Mouse (Mus musculus): ENCODE measurements around the gene Myo6.
"Not testable (repeated sequence)": the region's sequence is repeated elsewhere in the genome, so short reads cannot be mapped to it uniquely, and the experiment has no call there.

Myo6 gene

DNA sequence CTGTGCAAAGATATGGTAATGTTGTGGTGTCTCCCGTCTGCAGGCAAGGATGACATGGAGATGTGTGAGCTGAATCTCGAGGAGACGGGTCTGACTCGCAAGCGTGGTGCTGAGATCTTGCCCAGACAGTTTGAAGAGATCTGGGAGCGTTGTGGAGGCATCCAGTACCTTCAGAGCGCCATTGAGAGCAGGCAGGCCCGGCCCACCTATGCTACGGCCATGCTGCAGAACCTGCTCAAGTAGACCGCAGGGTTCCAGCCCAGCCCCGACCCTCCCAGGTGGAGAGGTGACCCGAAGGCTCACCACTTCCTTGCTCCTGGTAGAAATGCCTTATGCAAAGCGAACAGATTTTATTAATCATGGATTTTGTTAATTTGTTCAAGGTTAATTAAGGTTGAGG lies 142.8 kb downstream of the Myo6 start:
- DNase-seq = no peak

DNA sequence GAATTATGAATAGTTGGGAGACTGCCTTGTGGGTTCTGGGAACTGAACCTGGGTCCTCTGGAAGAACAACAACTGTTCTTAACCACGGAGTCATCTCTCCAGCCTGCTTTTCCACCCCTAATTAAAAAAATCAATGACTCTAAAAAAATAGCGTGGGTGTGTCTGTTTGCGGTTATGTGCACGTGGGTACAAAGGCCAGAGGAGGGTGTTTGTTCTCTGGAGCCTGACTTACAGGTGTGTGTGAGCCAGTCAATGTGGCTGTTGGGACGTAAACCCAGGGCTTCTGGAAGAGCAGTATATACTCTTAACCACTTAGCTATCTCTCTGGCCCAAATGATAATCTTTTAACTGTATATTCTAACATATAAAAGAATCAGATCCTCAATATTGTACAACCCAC lies 148.8 kb downstream of the Myo6 start:
- DNase-seq = no peak

DNA sequence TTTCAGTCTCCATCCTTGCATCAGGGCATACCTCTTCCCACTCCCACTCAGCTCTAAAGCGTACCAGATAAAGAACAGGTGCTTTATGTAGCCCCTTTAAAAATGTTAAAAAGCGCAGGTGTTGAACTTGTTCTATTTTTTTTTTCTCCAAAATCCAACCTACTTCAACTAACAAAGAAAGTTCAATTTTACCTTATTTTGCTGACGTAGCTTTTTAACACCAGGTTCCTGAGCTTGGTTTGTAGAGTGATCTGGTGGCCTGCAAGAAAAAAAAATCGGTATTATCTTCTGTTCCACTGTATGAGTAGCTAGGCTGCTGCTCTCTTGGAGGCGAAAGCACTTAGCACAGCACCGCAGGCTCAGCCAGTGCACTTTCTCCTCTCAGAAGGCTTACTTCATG lies 151.1 kb downstream of the Myo6 start:
- no peak for DNase-seq

DNA sequence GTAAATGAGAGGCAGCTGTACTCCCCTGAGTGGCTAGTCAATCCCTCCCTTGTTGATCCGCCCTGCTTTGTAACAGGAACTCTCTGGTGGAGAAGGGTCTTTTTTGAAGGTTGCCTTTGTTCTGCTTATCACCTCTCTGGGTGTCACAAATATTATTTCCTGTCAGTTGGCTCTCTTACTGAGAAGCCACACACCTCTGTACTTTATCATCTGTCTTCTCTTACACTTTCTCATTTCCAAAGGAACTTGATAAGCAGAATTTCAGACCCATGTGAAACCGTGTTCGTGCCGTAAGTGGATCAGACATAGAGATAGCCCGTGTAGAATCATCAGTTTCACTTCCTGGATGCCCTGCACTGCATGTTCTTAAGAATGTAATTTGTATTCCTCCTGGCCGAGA lies 153.2 kb downstream of the Myo6 start:
- DNase-seq = no peak

DNA sequence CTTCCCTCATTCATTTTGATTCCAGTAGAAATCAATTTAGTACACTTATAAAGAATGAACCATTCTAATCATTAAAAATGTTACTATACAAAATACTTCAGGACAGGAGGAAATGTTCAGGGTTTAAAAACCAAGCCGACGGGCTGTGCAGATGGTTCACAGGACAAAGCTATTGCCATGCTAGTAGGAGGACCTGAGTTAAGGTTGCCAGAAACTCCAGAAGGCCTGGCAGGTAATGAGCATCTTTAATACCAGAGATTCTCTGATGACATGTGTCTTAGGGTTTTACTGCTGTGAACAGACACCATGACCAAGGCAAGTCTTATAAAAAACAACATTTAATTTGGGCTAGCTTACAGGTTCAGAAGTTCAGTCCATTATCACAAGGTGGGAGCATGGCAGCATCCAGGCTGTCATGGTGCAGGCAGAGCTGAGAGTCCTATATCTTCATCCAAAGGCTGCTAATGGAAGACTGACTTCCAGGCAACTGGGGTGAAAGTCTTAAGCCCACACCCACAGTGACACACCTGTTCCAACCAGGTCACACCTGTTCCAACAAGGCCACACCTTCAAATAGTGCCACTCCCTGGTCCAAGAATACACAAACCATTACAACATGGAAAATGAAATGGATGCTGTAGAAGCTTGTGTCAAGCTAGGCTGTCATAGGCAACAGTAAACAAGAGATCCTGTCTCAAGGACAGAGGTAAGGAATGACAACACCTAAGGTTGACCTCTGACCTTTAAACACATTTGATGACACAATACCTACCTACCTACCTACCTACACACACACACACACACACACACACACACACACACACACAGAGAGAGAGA lies 156.4 kb downstream of the Myo6 start:
- DNase-seq = not testable (repeated sequence)

DNA sequence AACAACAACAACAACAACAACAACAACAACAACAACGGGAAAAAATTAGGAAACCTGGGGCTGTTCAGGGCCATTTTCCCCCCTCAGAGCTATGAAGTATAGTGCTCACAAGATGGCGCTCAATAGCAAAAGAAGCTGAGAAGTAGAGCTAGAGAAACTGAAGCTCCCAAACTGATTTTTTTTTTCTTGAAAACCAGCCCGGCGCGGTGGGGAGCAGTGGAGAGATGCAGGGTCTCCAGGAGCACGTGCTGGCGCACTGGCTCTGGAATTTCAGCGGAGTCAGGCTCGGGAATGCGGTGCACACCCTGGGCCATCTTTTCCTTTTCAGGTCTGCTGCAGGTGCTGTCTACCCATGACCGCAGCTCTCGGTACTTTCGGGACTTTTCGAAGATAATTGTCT lies 167.3 kb downstream of the Myo6 start:
- peak; percentile 45 for DNase-seq

DNA sequence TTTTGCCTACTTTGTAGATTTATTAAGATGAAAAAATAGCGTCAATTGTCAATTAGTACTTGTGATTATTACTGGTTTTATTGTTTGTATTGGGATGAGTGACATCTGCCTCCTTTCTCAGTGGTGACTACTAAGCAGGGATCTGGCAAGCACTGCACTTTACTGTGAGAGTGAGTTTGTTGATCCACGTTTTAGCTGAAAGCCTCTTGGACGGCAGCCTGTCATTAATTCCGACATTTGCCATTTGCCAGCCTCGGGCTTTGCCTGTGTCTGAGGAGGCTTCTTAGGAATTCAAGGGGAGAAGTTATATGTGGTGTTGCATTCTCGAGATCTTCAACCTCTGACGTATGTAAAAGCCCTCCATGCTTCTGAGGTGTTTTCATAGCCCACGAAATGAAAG lies 168.6 kb downstream of the Myo6 start:
- DNase-seq = no peak

DNA sequence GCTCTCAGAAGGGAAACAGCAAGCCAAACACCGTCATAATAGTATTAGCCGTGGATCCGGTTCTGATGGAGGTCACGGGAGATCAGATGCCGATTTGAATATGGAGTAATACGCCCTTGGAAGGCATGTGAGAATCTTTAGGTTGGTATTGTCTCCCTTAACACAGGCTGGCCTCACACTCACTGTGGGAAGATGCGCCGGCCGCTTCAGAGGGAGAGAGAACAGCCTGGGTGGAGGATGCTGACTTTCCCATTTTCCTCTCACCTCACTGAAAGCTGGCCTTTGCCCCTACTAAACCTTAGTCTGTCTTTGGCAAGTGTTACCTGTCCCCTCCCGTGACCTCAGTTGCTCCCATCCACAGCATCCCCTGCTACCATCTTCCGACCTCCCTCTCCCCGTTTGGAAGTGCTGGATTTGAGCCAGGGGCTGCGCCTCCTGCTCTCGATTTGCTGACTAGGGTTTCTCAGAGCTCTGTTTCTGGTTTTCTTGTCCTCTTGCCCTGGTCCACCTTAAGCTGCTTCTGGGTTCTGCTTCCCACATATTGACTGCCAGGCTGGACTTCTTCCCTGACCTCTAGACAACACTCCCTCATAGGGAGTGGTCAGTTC lies 169.3 kb downstream of the Myo6 start:
- DNase-seq = peak; percentile 46

DNA sequence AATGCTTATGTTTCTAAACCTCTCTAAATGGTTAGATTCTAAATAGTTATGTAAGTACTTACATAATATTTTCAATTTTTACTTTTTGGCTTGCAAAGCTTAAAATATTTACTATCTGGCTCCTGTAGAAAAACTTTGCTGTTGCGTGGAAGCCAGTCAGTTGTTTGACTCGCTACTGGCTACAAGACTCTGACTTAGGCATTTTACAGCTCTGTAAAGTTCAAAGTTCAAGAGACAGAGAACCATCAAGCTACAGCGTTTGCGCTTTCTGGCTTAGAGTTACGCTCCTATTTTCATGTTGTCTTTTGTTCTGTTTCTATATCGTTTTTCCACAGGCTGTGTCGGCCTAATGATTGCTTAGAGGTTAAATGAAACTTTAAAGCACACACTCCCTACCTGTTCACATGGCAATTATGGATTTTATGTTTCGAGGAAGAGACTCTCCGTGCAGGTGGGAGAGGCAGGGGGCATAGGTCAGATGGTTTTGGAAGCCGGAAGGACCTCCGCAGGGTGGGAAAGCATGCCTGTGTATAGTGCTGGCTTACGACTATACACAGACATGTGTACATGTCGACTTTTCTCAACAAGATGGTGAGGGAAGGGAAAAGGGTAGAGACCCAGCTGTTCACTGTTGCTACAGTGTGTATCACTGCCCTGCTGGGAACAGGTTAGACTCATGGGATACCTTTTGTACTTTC lies 171.0 kb downstream of the Myo6 start:
- DNase-seq = peak; percentile 14

DNA sequence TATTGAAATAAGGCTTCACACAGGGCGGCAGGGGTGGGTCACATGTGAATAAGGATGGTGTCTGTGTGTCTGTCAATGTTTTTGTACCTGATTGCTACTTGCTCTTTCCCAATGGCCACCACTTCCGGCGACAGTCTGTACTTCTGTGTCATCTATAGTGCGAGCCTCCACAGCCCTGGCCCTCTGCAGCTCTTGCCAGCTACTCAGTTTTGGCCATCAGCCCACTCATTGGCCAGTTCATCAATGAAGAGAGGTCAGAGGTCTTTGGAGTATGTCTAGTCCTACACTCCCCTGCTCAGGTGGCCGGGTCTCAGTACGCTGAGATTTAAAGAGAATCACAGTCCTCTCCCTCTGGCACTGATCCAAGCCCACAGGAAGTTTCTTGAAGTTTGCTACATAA lies 173.2 kb downstream of the Myo6 start:
- no peak for DNase-seq

DNA sequence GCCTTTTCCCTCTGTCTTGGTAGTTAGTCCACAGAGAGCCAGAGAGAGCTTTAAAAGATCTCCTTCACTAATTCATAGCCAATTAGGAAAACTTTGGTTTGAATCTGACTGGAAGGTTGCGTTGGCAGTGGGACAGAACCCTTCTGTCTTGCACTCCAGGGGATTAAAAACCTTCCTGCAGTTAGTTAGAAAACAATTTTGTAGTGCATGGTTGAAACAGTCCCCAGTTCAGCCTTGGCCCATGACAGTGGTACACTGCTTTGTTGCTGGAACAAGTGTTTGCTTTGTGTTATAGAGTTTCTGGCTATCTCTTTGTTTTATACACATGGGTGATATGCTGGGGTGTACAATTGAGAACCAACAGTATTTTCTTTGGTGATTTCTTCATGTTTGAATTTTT lies 176.1 kb downstream of the Myo6 start:
- DNase-seq = no peak

DNA sequence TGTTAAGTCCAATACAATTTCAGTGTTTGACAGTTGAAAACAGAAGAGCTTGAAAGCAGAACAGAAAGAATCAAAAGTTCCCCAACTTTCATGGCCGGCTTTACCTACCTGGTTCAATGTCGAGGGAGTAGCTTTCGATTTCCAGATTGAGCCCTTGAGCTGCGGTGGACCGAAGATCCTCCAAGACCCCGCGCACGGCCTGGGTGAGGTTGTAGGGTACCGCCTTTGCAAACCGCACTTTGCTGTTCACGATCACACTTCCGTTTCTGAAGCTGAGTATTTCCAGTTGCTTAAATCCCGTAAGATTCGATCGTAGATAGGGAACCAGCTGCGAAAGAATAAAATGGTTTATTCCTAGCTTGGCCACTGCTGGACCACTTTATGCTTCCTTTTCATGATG lies 176.9 kb downstream of the Myo6 start:
- DNase-seq = no peak

DNA sequence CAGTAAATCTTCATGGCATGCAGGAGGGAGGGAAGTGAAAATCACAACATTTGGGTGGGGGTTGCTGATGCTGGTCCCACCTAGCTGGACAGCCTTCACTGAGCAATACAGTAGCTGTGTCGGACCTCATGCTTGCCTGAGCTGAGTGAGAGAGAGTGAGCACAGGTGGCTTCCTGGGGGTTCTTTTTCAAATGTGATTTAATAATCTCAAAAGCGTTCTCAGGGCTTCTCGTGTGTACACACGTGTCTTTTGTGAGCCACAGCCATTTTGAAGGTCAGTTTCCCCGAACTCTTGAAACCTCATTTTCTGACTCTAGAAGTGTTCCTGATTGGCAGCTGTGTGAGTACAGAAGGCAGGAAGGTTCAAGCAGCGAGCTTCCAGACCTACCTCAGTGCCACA lies 177.7 kb downstream of the Myo6 start:
- DNase-seq = no peak

DNA sequence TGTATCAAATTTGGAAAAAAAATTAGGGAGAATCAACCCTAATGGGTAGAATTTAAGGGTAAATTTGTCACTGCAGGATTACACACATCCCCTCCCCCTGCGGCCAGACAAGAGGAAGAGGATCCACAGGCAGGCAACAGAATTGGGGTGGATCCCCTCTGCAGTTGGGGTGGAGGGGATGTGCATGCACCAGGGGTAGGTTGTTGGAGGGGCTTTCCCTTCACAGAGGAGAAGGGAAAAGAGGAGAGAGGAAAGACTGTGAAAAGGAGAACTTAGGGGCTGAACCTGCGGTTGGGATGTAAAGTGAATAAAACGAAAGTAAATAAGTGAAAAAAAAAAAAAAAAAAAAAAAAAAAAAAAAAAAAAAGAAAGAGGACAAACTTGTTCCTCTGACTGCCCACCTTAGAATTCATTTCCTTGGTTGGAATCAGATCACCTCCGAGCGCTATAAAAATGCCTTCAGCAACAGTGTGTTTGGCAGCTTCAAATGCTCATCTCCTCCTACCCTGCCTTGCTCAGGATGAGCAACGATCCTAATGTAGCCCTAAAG lies 179.7 kb downstream of the Myo6 start:
- no peak for DNase-seq

DNA sequence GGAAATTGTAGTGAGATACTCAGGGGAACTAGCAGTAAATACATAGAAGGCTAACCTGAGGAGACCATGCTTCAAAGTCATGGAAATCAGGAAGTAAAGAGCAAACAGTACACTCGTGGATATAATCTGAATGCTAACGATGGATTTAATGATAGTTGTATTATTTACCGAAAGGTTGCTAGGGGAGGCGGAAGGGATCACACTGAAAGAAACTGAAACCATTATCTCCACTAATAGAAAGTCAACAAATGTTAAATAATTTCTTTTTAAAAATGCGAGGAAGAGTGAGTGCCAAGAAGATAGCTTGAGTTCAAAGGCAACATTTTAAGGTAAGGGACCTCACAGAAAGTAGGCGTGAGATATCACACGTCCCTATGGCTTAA lies 186.5 kb downstream of the Myo6 start:
- no peak for DNase-seq

DNA sequence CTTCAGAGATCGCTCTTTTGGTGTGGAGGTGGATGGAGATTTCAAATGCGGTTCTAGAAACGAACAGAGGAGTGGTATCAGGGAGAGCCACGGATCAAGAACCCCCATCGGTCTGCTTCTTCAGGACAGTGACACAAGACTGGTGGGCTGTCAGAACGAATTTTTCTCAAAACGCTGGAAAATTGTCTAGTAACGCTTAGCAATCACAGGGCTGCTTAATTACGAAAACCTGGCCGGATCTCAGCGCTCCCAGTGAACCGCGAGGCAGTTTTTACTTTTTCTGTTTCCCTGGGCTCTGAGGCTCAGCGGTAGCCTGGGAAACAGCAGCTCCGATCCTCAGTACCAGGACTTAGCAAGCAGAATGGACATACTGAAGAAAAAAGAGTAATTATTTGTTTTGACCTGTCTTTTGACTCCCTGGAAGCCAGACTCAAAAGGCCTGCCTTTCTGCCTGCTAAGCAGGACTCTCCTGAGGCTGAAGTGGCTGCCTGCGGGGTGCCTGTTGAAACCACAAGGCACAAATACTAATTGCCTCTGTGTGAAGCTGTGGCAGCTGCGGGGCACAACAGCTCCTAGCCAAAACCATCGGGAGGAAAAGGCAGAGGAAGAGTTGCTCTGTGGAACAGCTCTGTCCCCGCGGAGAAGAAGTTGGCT lies 187.0 kb downstream of the Myo6 start:
- no peak for DNase-seq

DNA sequence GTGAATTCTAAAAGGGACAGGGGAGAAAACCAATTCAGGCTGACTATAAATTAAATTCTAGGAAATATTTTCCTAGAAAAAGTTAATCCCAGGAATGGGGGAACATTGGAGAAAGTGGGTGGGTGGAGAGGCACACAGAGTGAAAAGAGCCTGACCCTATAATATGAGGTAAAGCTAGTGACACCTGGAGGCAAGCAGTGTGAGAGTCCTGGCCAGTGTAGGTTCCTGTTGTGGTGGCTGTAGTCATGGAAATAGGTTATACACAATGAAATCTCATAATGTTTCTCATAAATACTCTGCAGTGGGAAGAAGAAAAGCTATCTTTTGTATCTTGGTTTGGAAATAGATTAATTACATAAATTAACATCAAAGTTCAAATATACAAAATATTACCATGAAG lies 195.2 kb downstream of the Myo6 start:
- no peak for DNase-seq

All from kidney, adult 9 months (tissue).